Mouse (Mus musculus) frontal cortex, postnatal 14 days (tissue): ENCODE data around the gene Slc35b2.

Experiments used
- DNase-seq, 2 experiments: peaks; one replicate each; pipeline ENCODE4 v3.0.0; 2022; ENCODE audit warnings: low spot score in 2 of 2

Gene Slc35b2

DNA sequence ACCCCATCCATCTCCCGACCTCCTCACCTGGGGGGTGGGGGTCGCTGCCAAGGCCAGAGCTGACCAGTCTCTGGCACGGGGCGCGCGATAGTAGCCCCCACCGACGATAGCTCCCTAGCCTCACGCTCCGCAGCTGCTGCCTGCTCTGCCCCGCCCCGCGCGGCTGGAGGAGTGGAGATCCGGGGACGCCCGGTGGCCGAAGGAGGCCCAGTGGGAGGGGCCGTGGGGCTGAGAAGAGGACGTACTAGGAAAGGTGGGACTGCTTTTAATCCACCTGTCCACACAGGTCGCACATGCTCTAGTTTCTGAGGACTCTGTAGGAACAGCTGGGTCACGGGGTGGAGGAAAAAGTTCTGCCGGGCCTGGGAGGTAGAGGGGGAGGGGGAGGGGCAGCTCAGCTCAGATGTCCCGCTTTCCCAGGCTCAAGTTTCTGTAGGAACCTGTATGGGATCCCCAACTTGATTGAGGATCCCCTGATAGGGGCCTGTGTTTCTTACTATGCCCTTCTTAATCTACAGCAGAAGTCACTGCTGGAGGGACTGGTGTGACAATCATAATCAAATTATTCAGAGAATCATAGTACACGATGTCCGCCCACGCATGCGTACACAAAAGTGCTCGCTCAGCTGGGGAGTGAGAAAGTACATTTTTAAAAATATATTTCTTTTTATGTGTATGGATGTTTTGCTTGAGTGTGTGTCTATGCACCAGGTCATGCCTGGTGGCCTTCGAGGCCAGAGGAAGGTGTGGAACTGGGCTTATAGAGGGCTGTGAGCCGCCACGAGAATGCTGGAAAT lies 36.0 kb downstream of the Slc35b2 start, which contains the start of gene Slc29a1:
Gene Slc29a1 (minus strand): TSS at position 161 of the 797 bp plus-strand sequence.
- no peak for DNase-seq

DNA sequence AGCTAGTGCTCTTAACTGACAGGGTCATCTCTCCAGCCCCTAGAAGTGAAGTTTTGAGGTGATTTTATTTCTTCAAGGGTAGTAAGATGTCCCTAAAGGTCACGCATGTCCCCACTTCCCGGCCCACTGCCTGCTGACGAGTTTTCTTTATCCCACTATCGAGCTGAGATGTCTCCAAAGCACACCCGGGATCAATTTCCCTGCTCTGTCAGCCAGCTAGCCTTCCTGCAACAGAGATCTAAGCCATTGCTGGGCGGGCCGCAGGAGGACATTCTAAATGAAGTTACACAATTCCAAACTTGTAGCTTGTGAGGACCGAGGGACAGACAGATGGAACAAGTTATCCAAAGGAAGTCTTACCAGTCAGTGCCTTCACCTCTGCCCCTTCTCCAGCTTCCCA lies 36.6 kb downstream of the Slc35b2 start:
- DNase-seq: no peak

DNA sequence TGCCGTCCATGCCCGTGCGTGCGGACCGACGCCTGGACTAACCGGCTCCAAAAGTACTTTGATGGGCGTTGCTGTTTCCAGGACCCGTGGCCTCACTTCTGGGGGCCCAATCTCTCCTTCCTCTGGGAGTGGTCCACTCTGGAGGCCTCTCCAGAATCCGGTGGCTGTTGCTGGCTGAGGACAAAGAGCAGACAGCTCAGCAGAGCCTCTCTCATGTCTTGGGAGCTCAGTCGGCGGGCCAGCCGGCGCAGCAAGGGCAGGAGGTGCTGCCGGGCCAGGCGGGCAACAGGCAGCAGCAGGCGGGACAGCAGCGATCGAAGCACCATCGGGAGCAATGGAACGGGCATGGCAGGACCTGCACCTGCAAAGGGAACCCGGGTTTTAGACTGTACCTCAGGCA lies 37.7 kb downstream of the Slc35b2 start:
- DNase-seq: no peak

DNA sequence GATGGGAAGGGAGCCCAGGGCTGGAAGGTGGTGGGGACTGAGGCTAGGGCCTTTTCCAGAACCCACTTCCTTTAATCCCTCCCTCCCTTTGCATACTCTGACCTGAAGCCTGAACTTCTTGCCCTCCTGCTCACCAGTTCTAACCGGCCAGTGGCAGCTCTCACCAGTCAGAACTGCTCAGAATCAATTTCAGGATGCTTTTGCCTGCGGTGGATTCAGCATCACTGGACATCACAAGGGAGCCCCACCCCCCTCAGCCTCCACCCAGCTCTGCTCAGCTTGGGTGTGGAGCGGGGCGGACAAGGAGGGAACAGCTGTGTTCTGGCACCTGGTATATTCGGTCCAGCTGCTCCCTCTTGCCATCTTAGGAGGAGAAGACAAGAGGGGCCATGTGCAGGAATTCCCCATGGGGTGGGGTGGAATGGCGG lies 38.2 kb downstream of the Slc35b2 start, which contains the start of gene Mymx:
Gene Mymx (minus strand): TSS at position 226 of the 428 bp plus-strand sequence.
- no peak for DNase-seq

DNA sequence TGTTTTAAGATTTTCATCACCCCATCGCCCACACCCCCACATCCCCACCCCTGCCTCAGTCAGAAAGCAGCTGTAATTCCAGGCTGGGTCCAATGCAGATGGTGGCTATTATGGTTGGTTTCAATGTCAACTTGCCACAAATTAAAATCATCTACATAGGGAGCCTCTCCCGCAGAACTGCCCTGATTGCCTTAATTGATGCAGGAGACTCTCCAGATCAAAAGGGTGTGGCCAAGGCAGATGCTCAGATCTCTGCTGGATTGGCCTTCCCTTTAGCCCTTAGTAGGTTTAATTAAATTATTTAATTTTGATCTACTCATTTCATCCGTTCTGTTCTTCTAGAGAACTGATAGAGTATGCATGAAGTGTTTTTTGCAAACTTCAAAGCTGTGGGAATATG lies 39.3 kb downstream of the Slc35b2 start:
- DNase-seq: no peak

DNA sequence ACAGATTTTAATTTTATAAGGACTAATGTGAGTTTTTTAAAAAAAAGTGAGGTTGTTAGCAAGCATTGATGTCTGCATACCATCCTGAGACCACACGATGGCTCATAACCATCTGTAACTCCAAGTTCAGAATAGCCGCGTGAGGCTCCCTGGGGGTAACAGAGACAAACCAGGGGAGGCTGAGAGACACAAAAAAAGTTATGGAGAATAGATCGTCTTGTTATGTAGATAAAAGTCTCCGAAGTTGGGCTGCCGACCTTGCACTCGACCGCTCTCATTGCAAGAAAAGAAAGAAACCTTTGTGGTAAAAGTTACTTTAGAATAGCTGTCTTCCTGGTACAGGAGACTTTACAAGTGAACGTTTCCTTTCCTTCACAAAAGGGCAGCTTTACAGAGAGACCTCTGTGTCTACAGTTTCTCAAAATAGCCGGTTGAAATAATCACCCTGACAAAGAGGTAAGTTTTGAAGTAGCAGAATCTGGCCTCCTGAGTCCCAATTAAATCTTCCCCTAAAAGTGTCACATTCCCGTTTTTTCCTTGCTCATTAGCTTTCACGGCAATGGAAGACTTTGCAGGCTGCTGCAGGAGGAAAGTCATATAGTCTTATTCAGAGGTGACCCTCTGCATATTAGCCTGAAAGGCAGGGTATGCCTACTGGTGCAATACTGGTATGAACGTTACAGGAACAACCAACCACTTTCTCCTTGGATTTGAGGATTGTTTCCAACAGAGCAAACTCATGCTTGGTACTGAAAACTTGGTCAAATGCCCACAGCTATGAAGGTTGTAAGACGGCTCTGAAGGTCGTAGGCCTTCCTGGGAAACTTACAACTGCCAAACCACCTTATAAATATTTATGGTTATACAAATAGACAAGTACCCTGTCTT lies 43.6 kb downstream of the Slc35b2 start:
- no peak for DNase-seq

DNA sequence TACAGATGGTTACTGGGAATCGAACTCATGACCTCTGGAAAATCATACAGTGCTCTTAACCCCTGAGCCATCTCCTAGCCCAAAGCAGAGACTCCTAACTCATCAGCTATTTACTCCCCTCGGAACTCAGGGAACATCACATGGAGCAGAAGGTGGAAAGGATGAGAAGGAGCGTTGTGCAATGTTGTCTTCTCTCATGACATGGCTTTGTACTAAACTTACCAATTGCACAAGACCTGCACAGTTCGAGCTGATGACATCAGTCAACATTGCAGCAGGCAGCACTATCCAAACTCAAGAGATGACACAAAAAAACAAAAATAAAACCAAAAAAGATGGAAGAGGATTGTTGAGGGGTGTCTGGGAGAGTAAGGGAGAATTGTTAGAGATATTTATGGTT lies 44.7 kb downstream of the Slc35b2 start:
- no peak for DNase-seq

DNA sequence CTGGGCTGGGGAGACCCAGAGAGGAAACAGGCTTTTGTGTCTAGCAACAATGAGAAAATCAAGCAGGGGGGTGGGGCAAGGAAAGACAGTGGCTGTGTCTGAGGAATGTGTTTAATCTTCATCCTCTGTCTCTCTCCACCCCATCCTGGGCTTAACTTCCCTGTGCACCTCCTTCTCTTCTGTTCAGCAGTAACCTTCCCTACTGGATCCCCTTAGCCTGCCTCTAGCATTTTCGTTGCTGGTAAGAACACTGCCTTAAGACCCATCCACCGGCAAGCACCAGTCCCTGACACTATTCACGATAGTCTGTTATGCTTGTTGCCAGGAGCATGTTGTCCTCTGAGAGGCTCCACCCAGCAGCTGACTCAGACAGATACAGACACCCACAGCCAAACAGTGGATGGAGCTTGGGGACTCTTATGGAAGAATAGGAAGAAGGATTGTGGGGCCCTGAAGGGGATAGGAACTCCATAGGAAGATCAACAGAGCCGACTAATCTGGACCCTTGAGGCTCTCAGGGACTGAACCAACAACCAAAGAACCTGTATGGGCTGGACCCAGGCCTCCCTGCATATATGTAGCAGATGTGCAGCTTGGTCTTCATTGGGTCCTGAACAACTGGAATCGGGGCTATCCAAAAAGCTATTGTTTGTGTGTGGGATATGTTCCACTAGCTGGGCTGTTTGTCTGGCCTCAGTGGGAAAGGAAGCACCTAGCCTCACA lies 46.6 kb downstream of the Slc35b2 start:
- no peak for DNase-seq

DNA sequence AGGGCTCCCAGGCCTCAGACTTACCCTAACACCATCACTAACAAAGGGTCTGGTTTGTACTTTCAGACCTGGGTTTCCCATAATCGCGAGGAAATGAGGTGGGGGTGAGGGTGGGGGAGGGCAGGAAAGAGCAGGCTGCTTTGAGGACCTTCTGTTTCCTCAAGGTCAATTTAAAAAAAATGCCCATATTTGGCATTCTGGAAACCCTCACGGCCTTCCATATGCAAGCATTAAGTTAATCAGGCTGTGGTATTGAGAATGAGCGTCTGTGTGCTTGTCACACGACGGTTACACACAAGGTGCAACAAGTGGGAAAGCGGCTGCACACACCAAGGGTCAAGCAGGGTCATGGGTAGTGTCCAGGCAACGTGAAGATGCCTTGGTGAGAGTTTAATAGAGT lies 48.3 kb downstream of the Slc35b2 start:
- no peak for DNase-seq

DNA sequence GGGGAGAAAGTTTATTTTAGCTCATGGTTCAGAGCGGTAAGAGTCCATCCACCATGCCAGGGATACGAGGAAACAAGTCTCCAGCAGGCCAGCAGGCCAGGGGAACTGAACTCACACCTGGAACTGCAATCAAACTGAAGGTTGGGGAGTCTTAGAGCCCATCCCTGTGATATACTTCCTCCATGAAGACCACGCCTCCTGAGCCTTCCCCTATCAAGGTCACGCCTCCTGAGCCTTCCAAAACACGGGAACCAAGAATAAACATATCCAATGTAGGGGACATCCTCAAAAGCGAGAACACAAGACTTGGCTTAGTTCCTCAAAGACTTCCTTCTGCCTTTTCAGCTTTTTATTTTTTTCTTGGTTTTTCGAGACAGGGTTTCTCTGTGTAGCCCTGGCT lies 49.2 kb downstream of the Slc35b2 start:
- DNase-seq: no peak

DNA sequence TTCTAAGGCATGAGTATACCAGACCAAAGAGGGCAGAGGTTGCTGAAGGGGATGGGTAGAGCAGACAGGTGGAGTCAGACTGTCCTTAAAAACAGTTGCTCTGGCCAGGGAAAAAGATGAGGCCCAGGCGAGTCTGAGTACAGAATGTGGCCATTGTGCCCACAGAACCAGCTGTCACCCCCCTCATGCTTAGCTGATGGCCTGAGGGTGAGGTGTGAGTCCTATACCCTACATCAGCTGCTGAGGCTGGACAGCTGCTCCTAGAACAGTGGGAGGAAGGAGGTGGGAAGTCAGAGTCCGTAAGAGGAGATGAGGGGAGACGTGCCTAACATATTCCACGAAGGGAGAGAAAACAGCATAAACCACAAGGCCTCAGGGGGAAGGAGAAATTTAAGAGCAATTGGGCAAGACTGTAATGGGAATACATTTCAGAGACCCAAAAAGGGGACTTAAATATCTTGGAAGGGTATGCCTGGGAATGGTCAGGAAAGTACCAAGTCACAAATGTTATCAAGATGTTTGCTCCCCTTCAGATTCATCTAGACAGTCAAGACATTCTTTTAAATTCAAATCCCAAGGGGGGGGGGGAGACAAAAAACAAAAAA lies 52.5 kb downstream of the Slc35b2 start:
- DNase-seq: no peak

DNA sequence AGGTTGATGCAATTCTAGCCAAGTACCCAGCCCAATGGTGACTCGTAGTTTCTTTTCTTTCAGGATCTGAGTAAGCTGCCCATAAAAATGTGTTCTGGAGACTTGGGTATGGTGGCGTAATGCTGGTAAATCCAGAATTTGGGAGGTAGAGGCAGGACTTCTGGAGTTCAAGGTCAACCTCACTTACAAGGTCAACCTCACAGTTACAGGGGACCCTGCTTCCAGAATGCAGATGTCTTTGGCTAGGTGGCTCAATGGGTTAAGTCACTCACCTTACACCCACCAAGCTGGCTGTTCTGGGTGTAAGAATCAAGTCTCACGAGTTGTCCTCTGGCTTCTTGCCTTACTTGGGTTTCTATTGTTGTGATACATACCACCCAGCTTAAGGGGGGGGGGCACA lies 53.0 kb downstream of the Slc35b2 start:
- DNase-seq: no peak
